Mouse (Mus musculus): ENCODE data around the gene Oser1. TPM values are rescaled to one million over a fixed set of nuclear protein-coding genes. Genes with fewer than 3 reads are reported as not detected.

Oser1 gene
- polyA plus RNA-seq (2015; fragmentation: Nextera tagmentation; extraction: Ambion mirVana): 80.1 and 83.3 TPM in 2 replicates

DNA sequence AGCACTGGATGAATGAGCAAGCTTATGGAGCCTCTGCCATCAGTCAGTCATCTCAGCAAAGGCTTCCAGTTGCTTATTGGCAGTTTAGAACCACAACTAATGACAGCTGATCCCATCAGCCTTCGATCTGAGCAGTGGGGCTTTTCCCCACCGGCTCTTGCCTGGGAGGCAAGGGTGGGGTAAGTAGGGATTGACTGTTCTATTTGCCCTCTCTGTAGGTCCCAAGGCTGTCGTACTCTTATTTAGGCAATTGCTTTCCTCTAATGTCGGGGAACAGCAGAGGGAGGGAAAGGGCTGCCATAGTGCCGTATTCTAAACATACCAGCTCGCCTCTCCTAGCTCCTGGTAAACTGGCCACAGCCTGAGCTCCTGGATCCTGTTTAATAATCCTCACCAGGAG is at the start of gene Oser1:
Gene Oser1, minus strand, starts transcription at position 101 of the 400 bp plus-strand sequence.
- no peak for ATAC-seq
- H3K9ac ChIP-seq: no peak within 1 kb of the TSS
- H3K9me3 ChIP-seq (replicated peaks): no peaks in the 10 kb centered on the region
- no peaks in the 10 kb centered on the region for H3K27me3 ChIP-seq
- peaks cover 17% of the 10 kb centered on the region for H3K4me1 ChIP-seq
- no peak within 1 kb of the TSS for H3K27ac ChIP-seq
- H3K36me3 ChIP-seq (ENCODE audit: poor library complexity, severe bottlenecking): peaks cover 16% of the 10 kb centered on the region; the same call in 1 of the 2 replicates
- H3K4me3 ChIP-seq: no peak within 1 kb of the TSS
- no peak within 1 kb of the TSS for H3K4me2 ChIP-seq
- 87% methylated on average over 6 of the region's 6 CpGs for WGBS

DNA sequence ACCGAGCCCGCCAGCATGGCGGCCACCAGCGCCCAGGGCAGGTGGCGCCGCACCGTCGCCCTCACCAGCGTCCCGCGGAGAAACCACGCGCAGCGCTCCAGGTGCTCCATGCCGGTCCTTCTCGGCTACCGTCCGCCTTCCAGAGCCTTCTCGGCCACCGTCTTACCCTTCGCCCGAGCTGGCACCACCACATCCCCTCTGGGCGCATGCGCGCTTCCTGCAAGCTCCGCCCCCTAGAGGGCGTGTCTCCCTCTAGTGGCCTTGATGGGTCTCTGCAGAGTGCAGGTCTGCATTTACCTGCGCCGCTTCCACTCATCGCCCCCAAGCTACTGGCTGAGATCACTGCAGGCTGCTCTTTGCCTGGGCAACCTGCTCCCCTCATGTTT is 48.0 kb upstream of the Oser1 start, which contains the start of gene Fitm2:
Gene Fitm2, minus strand, starts transcription at position 164 of the 386 bp plus-strand sequence.
- no peaks in the 10 kb centered on the region for H3K27me3 ChIP-seq
- peak within 1 kb of the TSS; percentile 78 for H3K4me2 ChIP-seq
- H3K4me3 ChIP-seq: peak within 1 kb of the TSS; percentile 72
- peaks cover 12% of the 10 kb centered on the region for H3K4me1 ChIP-seq
- H3K9me3 ChIP-seq (replicated peaks): no peaks in the 10 kb centered on the region
- ATAC-seq: peak; percentile 97
- H3K27ac ChIP-seq: peak within 1 kb of the TSS; percentile 32; the same call in 1 of the 2 replicates
- H3K9ac ChIP-seq: peak within 1 kb of the TSS; percentile 84
- WGBS: under 1% methylated on average over 30 of the region's 30 CpGs
- peaks cover 25% of the 10 kb centered on the region for H3K36me3 ChIP-seq (ENCODE audit: poor library complexity, severe bottlenecking)

DNA sequence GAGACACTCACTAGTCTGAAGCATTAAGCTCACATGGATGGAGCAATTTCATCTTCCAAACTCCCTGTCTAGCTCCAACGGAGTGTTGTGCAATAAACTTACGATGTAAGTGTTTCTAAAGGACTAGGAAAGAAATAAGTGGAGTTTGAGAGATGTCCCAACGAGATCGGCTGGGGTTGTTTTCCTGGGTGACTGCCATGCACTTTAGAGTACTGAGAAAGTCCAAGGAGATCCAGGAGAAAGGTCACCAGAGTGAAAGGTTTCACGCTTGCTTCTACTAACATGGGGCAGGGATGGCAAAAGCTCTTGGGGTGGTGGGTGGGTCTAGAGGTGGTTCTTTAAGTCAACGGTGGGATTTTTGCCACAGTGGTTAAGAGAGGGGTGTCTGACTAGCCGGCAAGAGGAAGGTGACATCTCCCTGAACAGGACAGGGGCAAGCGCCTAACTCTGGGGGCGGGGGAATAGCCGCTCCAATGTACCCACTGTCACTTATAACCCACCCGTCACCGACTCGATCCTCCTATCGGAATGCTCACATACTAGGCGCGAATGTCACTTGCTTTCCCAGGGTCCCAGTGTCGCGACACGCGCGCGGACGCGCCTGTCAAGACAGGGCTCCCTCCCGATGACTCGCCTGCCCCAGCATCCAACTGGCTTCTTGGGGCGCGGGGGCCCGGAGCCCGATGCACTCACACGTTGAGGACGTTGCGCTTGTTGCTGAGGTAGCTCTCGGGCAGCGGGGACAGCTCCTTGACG is 47.4 kb upstream of the Oser1 start:
- Histone ChIP-seq H3K4me3 (peak overlapping the region; percentile 72), H3K27me3 (no peaks in the 10 kb centered on the region), H3K4me1 (peaks cover 12% of the 10 kb centered on the region), H3K9me3 (replicated peaks) (no peaks in the 10 kb centered on the region), H3K9ac (peak overlapping the region; percentile 84), H3K36me3 (ENCODE audit: poor library complexity, severe bottlenecking) (peaks cover 28% of the 10 kb centered on the region), H3K27ac (peak overlapping the region; percentile 32; the same call in 1 of the 2 replicates), H3K4me2 (peak overlapping the region; percentile 78)
- ATAC-seq: no peak; the same call in 1 of the 2 replicates
- 5% methylated on average over 36 of the region's 36 CpGs for WGBS

DNA sequence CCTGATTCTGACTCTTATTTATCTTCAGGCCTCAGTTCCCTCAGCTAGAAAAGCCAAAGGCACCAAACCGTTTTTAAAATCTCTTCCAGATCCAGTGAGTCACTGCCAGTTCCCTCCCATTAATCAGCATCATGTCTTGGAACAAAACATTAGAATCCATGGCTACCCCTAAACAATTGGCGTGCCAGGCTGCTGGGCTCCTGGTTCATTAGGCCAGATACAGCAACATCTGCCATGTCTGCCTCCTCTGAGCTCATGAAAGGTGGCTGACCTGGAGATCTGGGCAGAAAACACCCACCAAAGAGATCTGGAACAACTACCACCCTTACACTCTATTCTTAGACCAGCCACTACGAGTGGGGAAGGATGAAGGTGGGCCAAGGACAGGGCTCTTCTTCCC is 46.6 kb upstream of the Oser1 start:
- ATAC-seq: no peak
- peak overlapping the region; percentile 78 for H3K4me2 ChIP-seq
- H3K9me3 ChIP-seq (replicated peaks): no peaks in the 10 kb centered on the region
- H3K36me3 ChIP-seq (ENCODE audit: poor library complexity, severe bottlenecking): peaks cover 35% of the 10 kb centered on the region
- H3K4me1 ChIP-seq: peaks cover 12% of the 10 kb centered on the region
- H3K27me3 ChIP-seq: no peaks in the 10 kb centered on the region
- peak overlapping the region; percentile 72; the same call in 1 of the 2 replicates for H3K4me3 ChIP-seq
- H3K9ac ChIP-seq: 0 out of 2 replicates have a peak overlapping the region, but pooled peaks have one; percentile 84
- 65% methylated on average over 3 of the region's 3 CpGs for WGBS
- no peak overlapping the region for H3K27ac ChIP-seq

DNA sequence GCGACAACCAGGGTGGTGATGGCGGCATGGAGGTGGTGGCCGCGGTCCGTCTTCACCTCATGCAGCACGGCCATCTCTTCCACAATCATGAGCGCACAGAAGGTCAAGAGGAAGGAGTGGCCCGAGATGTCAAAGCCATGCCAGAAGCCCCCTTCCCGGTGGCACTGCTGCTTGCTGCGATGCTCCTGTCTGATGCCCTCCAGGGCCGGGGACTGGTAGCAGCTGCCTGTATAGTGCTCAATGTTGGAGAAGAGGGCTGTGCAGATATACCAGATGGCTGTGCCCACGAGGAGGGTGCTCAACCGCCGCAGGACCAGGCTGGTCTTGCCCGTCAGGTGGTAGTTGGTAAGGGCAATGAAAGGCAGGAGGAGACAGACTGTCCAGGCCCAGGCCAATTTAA is 45.2 kb upstream of the Oser1 start:
- H3K4me3 ChIP-seq: no peak overlapping the region
- peaks cover 12% of the 10 kb centered on the region for H3K4me1 ChIP-seq
- no peak overlapping the region for H3K4me2 ChIP-seq
- 94% methylated on average over 15 of the region's 15 CpGs for WGBS
- peaks cover 35% of the 10 kb centered on the region for H3K36me3 ChIP-seq (ENCODE audit: poor library complexity, severe bottlenecking)
- H3K9me3 ChIP-seq (replicated peaks): no peaks in the 10 kb centered on the region
- no peak overlapping the region for H3K9ac ChIP-seq
- ATAC-seq: no peak
- H3K27me3 ChIP-seq: no peaks in the 10 kb centered on the region
- no peak overlapping the region for H3K27ac ChIP-seq

DNA sequence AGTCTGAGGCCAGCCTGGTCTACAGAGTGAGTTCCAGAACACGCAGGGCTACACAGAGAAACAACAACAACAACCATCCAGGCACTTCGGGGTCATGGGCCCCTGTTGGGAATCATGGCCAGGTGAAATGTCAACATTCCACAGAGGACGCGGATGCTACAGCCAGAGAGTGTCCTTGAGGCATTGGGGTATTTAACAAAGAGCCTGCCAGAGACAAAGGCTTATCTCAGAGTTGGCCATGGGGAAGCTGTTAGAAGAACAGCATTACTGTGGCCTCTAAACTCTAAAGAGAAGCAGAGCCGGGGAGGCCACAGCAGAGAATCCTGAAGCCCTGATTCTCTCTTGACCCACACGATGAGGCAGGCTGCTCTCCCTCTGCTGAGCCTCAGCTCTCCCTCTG is 44.4 kb upstream of the Oser1 start:
- ATAC-seq: no peak

DNA sequence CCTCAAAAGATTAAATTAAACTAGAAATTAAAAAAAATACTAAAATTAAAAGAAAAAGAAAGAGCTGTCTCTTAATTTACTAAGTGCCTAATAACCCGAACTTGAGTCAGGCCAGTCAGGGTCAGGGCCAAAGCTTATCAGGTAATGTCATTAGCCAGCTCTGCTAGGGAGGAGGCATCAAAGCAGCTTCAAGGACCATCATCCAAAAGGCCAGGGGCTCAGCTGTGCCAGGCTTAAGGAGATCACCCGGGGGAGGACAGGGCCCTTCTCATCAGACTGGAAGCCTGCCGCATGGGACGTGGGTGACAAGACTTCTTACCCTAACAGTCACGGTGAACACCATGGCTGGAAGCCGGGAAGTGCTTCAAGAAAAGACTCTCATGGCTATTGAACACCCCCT is 43.1 kb upstream of the Oser1 start:
- Histone ChIP-seq H3K4me3 (no peak overlapping the region), H3K9ac (no peak overlapping the region), H3K27me3 (no peaks in the 10 kb centered on the region), H3K4me1 (peaks cover 12% of the 10 kb centered on the region), H3K9me3 (replicated peaks) (no peaks in the 10 kb centered on the region), H3K4me2 (no peak overlapping the region), H3K27ac (no peak overlapping the region), H3K36me3 (ENCODE audit: poor library complexity, severe bottlenecking) (peaks cover 35% of the 10 kb centered on the region)
- ATAC-seq: no peak
- WGBS: 92% methylated on average over 6 of the region's 6 CpGs

More for the DNA sequence above, 44.4 kb upstream of the Oser1 start:
- H3K27ac ChIP-seq: no peak overlapping the region
- H3K4me3 ChIP-seq: no peak overlapping the region
- WGBS: 97% methylated on average over 6 of the region's 6 CpGs
- peaks cover 35% of the 10 kb centered on the region for H3K36me3 ChIP-seq (ENCODE audit: poor library complexity, severe bottlenecking)
- H3K9me3 ChIP-seq (replicated peaks): no peaks in the 10 kb centered on the region
- H3K27me3 ChIP-seq: no peaks in the 10 kb centered on the region
- no peak overlapping the region for H3K4me2 ChIP-seq
- H3K4me1 ChIP-seq: peaks cover 12% of the 10 kb centered on the region
- H3K9ac ChIP-seq: no peak overlapping the region

DNA sequence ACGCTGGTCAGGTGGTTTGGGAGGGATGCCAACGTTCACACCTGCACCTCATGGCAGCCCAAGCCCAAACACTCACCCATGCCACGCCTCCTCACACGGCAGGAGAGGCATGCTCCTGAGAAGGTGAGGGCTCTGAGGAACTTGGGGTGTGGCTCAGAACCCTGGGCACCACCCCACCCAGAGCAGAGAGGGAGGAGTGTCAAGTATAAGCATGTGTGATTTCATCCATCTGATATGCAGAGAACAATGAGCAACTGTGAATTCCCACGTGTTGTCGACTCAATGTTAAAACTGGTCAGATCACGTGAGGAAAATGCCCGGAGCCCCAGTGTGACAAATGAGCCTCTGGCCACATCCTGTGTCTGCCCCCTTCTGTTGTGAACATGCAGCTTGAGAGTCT is 42.3 kb upstream of the Oser1 start:
- Histone ChIP-seq H3K9ac (no peak overlapping the region), H3K36me3 (ENCODE audit: poor library complexity, severe bottlenecking) (peaks cover 35% of the 10 kb centered on the region), H3K4me3 (no peak overlapping the region), H3K27me3 (no peaks in the 10 kb centered on the region), H3K4me2 (no peak overlapping the region), H3K4me1 (peaks cover 9% of the 10 kb centered on the region), H3K27ac (no peak overlapping the region), H3K9me3 (replicated peaks) (no peaks in the 10 kb centered on the region)
- no peak for ATAC-seq
- 78% methylated on average over 8 of the region's 8 CpGs for WGBS

DNA sequence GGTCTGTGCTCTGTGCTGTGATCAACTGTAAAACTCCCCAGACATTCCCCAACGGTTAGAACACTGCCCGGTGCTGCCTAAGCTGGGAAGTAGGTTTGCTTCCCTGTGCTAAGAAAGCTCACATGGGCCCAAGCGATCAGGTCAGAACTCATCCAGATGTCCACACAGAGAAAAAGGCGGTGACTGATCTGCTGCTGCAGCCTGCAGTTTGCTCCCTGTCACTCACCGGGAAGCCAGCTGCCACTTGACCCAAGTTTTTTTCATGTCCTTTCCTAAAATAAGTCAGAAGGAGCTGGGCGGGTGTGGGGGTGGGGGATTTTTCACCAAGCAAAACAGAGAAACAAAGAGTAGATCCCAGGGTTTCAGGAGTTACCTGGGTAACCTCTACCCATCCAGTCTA is 40.1 kb upstream of the Oser1 start:
- H3K27me3 ChIP-seq: no peaks in the 10 kb centered on the region
- no peaks in the 10 kb centered on the region for H3K4me1 ChIP-seq
- H3K36me3 ChIP-seq (ENCODE audit: poor library complexity, severe bottlenecking): peaks cover 30% of the 10 kb centered on the region
- no peak for ATAC-seq
- no peak overlapping the region for H3K27ac ChIP-seq
- no peaks in the 10 kb centered on the region for H3K9me3 ChIP-seq (replicated peaks)
- H3K4me2 ChIP-seq: no peak overlapping the region
- no peak overlapping the region for H3K9ac ChIP-seq
- WGBS: 81% methylated on average over 6 of the region's 6 CpGs
- no peak overlapping the region for H3K4me3 ChIP-seq

DNA sequence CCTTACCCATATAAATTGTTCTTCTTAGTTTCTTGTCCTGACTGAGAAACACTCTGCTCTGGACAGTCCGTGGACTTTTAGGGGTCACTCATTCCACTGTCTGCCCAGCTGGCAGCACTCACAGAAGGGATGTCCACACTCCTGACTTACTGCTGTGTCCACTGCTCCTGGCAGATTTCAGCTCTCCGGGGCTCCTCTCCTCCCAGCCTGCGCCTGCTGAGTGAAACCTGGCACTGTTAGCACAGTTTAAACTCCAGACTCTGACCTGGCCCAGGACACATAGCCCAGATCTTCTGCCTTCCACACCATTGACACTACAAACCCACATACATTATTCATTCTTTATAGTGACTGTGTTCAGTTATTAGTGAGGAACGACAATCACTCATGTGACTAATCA is 39.5 kb upstream of the Oser1 start:
- Histone ChIP-seq H3K36me3 (ENCODE audit: poor library complexity, severe bottlenecking) (peaks cover 25% of the 10 kb centered on the region), H3K9ac (no peak overlapping the region), H3K4me1 (0 out of 2 replicates have a peak, but pooled peaks cover 4% of the 10 kb centered on the region), H3K27ac (no peak overlapping the region), H3K4me2 (no peak overlapping the region), H3K4me3 (no peak overlapping the region), H3K9me3 (replicated peaks) (no peaks in the 10 kb centered on the region), H3K27me3 (no peaks in the 10 kb centered on the region)
- ATAC-seq: no peak
- WGBS: 81% methylated on average over 4 of the region's 4 CpGs

DNA sequence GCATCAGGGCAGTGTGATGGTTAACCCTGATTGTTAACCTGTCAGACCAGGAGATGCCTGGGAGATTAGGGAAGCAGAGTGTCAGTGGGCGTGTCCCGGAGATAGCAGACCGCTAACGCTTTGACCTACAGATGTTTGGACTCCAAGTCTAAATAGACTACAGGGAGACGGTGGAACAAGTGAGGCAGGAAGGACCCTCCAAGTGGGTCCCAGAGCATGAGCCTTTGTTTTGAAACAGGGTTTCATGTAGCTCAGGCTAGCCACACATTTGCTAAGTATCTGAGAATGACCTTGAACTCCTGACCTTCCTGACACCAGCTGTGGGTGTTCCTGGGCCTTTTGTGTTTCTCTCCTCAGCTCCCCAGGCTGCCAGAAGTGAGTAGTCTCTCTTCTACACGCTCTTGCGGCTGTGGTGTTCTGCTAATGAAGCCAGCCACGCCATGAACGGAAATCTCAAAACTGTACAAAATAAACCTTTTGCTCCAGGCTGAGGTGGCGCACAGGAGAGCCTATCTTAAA is 38.8 kb upstream of the Oser1 start:
- Histone ChIP-seq H3K27ac (no peak overlapping the region), H3K4me3 (no peak overlapping the region), H3K9me3 (replicated peaks) (no peaks in the 10 kb centered on the region), H3K36me3 (ENCODE audit: poor library complexity, severe bottlenecking) (peaks cover 19% of the 10 kb centered on the region), H3K4me2 (no peak overlapping the region), H3K27me3 (no peaks in the 10 kb centered on the region), H3K9ac (no peak overlapping the region), H3K4me1 (0 out of 2 replicates have a peak, but pooled peaks cover 7% of the 10 kb centered on the region)
- no peak for ATAC-seq
- 71% methylated on average over 10 of the region's 10 CpGs for WGBS

DNA sequence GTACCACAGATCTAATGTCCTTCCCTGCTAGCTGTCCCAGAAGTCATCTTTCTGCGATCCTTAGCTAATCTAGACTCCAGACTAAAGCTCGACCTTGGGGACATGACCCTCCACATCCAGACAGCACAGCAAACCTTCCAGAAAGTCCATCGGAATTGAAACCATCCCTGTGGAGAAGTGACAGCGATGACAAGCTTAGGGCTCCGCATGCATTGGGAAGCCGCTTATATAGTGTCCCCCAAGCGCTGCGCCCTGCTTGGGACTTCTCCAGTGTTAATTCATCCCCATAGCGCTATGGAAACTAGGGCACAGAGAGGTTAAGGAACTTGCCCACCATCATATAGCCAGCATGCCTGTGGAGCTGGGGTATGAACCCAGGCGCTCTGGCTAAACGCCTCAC is 38.3 kb upstream of the Oser1 start:
- H3K9ac ChIP-seq: no peak overlapping the region
- H3K4me1 ChIP-seq: 0 out of 2 replicates have a peak, but pooled peaks cover 7% of the 10 kb centered on the region
- H3K4me3 ChIP-seq: no peak overlapping the region
- no peak overlapping the region for H3K4me2 ChIP-seq
- peaks cover 14% of the 10 kb centered on the region for H3K36me3 ChIP-seq (ENCODE audit: poor library complexity, severe bottlenecking)
- ATAC-seq: no peak
- H3K27ac ChIP-seq: no peak overlapping the region
- no peaks in the 10 kb centered on the region for H3K9me3 ChIP-seq (replicated peaks)
- 86% methylated on average over 11 of the region's 11 CpGs for WGBS
- H3K27me3 ChIP-seq: 0 out of 2 replicates have a peak, but pooled peaks cover 2% of the 10 kb centered on the region

Data from forebrain, embryonic 13.5 days (tissue).